Mouse (Mus musculus) gastrocnemius, adult 8-10 months (tissue): ENCODE data around the gene Pofut1. TPM values are rescaled to one million over a fixed set of nuclear protein-coding genes. Genes with fewer than 3 reads are reported as not detected.
A peak's percentile ranks its signal among the peaks of the same experiment; 100 is the strongest.

Experiments used
- DNase-seq, 2 experiments: peaks; one replicate each; pipeline ENCODE4 v3.0.0; 2022; ENCODE audit warnings: low spot score in 2 of 2
- total RNA-seq, 4 experiments: library from RNA; stranded (reverse); gene quantifications; 2 replicates each; pipeline ENCODE4 v1.2.4; 2022

Gene Pofut1
- total RNA-seq, result 10 to 100 TPM in 3 of 4 experiments, 1 to 10 TPM in 1; 9.2 to 12.3 (median 10.9) TPM

GRCm38 (mm10) chr2:153241250-153242014 lies at the start of gene Pofut1, which contains the start of gene Plagl2:
Gene Pofut1, plus strand, starts transcription at chr2:153241533.
Gene Plagl2, minus strand, starts transcription at chr2:153241426.
- peak; percentile 79 to 88 for DNase-seq

DNA sequence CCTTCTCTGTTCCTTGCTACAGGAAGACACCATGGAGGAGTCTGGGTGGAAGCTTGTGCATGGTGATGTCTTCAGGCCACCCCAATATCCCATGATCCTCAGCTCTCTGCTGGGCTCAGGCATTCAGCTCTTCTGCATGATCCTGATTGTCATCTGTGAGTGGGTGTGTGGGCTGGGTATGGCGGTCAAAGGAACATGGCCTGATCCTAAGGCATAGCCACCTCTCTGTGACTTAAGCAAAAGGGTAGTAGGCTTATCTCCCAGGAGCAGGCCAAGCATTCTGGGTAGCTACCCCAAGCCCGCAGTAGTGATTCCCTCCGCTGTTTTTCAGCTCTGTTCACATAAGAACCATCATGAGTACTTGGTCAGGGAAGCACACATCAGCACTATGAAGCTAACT lies 47.1 kb upstream of the Pofut1 start:
- DNase-seq, result no peak

GRCm38 (mm10) chr2:153198485-153198884 lies 42.8 kb upstream of the Pofut1 start:
- DNase-seq, result no peak

GRCm38 (mm10) chr2:153199114-153199513 lies 42.2 kb upstream of the Pofut1 start:
- DNase-seq, result no peak

- DNase-seq, result no peak
Measured at GRCm38 (mm10) chr2:153202766-153203165, 38.6 kb upstream of the Pofut1 start.

DNA sequence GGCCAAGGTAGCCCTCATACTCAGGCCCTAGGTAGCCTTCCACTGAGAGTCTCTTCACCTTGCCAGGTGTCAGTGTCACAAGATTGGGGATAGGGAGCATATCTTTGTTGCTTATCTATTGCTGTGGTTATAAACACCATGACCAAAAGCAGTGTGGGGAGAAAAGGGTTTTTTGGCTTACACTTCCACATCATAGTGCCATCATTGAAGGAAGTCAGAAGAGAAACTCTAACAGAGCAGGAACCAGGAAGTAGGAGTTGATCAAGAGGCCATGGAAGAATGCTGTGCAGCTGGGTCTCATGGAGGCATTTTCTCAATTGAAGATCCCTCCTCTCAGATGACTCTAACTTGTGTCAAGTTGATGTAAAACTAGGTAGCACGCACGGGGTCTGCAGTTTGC lies 33.2 kb upstream of the Pofut1 start:
- DNase-seq, result no peak

DNA sequence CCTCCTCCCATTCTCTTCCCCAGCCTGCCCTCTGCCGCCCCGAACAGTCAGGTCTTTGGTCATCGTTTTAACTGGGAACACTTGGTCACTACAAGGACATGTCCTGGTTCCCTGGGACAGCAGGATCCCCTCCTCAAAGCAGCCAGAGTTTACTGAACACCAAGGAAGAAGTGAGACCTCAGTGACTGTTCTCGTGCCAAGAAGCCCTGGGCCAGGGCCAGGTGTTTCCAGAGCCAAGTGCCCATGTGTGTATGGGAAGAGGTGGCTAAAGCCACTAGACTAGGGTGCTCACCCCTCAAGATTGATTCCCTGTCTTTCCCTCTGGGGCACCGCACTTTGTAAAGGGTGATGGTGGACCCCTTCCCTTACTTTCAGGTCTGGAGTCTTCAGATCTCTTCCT lies 32.0 kb upstream of the Pofut1 start:
- DNase-seq, result no peak

- no peak for DNase-seq
Measured at GRCm38 (mm10) chr2:153211451-153211850, 29.9 kb upstream of the Pofut1 start.

DNA sequence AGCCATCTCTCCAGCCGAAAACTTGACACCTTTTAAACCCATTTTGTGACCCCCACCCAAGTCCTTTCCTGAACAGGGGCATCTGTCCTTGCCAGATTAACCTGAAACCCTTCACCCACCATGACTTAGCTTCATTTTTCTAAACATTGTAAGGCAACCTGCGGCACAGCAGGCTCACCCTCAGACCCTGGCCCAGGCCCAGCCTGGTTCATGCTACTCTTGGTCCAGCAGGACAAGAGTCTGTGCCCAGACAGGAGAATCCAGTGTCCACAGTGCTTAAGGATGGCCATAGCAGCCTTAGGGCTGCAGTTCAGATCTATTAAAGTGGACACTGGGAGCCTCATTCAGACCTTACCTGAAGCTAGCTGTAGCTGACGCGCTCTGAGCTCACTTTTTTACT lies 28.0 kb upstream of the Pofut1 start:
- DNase-seq, result no peak

- no peak for DNase-seq
Measured at GRCm38 (mm10) chr2:153214771-153215259, 26.5 kb upstream of the Pofut1 start.

DNA sequence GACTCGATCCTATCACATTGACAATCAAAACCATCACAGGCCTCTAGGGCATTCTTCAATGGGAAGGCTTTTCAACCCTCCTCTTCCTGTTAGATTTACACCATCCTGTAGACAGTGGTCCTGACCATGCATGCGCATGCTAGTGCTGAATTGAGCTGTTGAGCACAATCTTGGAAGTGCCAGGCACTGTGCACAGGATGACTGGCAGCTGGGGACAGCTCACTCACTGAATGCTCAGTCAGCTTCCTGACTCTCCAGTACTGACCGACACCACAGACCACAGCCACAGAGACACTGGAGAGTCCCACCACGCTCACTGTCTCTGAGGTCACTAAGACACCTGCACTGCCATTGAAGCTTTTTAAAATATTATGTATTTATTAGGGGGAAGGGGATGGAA lies 25.9 kb upstream of the Pofut1 start:
- DNase-seq, result no peak

DNA sequence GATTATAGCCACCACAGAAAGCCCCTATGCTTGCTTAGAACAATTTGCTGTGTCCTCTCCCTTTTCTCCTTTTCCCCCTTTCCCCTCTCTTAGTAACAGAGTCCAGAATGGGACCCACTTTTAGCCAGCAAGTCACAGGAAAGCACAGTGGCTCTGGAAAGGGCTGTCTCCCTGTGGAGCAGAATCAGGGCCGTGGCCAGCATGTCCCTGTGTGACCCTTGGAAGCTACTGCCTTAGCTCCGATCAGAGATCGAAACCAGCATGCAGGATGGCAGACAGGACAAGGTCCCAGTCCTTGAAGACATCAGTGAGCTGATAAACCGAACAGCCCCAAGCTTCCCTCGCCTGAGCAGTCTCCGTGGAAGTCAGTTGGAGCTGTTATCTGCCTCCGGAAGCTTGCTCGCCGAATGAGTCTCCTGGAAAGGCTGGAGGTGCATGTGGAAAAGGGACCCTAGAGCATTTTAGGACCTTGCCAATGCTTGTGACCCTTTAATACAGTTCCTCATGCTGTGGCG lies 23.4 kb upstream of the Pofut1 start:
- no peak for DNase-seq

- DNase-seq, result no peak
Measured at GRCm38 (mm10) chr2:153218516-153218915, 22.8 kb upstream of the Pofut1 start.

- no peak for DNase-seq
Measured at GRCm38 (mm10) chr2:153221620-153222019, 19.7 kb upstream of the Pofut1 start.

GRCm38 (mm10) chr2:153222130-153222529 lies 19.2 kb upstream of the Pofut1 start:
- DNase-seq, result no peak

- DNase-seq, result no peak
Measured at GRCm38 (mm10) chr2:153222566-153222965, 18.8 kb upstream of the Pofut1 start.

- DNase-seq, result no peak
Measured at GRCm38 (mm10) chr2:153224946-153225594, 16.3 kb upstream of the Pofut1 start, which contains the start of gene Tspyl3. Gene Tspyl3, minus strand, starts transcription at chr2:153225441.

DNA sequence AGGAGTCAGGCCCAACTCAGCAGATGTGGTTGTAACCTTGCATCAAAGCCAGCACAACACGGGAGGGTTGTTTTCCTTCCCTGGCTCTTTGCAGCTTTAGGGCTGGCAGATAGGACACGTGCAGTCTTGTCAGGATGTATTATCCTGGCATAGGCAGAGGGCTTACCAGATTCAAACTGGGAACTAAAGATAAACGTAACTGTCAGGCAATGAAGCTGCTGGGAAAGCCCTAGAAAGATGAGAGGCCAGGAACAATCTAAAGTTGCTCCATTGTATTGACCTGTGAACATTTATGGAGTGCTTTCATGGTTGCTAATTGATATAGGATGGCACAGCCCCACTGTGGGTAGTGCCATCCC lies 15.8 kb upstream of the Pofut1 start:
- DNase-seq, result no peak

DNA sequence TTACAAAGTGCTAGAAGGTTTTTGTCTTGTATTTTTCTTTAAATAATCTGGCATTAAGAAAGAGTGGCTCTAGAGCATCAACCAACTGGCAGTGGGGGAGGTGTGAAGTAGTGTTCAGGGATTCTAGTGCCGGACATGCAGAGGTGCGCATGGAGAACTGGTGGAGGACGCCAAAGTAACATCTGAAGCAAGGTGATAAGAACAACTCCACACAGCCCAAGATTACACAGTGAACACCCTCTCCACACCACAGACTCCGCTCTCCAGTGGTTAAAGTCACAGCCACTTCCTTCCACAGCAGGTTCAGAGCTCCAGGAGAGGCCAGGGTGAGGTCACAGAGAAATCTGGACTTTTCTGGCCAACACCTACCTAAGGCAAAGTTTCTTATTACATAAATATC lies 13.4 kb upstream of the Pofut1 start:
- DNase-seq, result no peak

GRCm38 (mm10) chr2:153228523-153228922 lies 12.8 kb upstream of the Pofut1 start:
- DNase-seq, result no peak

- no peak for DNase-seq
Measured at GRCm38 (mm10) chr2:153237193-153237592, 4.1 kb upstream of the Pofut1 start.

DNA sequence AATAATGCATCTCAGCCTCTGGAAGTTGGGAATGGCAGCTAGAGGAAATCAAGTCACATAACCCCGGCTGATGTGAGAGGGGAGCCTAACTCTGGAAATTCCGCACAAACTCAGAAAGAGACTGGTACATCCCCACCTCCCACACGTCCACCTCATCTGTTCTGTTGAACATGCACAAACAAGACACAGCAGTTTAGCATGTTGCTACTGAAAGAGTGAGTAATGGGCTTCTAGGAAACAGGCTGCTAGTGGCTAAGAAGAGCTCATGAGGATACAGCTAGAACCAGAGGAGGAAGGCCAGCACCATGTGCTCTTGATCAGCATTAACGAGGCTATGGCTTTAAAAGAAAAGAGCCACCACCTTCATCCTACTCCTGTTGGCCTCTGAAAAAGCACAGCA lies 3.4 kb upstream of the Pofut1 start:
- no peak for DNase-seq

- no peak for DNase-seq
Measured at GRCm38 (mm10) chr2:153238406-153238805, 2.9 kb upstream of the Pofut1 start.
